Mouse (Mus musculus): ENCODE measurements at regions not wholly inside any gene's neighbourhood (a gene's known extent, or its start where the extent isn't known, plus 50 kb on each side); places are given as distances from the start of the nearest gene placed in this dataset.

GRCm38 (mm10) chr6:103307250-103307580 lies 203.2 kb upstream of the Chl1 start:
- in situ Hi-C loops (cut with MboI, MseI): loop anchor here (5.0 kb wide), 2 partner anchors 375 to 380 kb away; no protein-coding TSS in a partner anchor

DNA sequence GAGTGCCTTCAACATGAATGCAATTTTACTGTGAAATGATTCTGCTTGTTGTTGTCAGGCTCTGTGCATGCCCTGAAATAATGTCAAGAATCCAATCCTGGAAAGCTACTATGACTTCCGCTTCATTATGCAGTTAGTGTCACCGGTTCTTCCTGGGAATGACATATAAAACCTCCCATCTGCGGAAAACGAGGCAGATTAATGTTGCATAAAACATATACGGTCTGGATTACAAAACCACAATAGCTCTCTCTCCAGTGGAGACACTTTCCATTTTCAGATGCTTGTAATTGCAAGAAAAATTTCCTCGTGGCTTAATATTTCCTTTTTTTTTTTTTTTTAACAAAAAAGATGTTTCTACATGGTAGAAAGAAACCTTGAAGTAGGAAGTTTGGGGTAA lies 198.2 kb upstream of the Chl1 start:
- in situ Hi-C loops (cut with MboI, MseI): loop anchor here (10.0 kb wide), 2 partner anchors 183 to 233 kb away; no protein-coding TSS in a partner anchor

DNA sequence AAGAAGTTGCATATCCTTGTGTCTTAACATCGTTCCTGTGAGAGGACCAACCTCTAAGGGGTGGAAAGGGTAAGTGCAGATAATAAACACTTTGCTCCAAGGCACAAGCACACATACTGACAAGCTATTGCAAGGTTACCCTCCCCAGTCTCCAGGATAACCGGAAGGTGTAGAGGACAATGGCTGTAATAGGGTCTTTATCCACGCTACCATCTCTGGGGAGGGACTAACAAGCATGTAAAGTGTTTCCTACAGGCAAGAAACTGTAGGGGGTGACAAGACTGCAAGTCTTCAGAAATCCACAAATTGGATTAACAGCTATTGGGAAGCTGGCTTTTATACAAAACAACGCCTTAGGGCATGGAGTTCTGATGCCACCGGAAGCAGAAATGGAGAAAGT lies 197.5 kb upstream of the Chl1 start:
- in situ Hi-C loops (cut with MboI, MseI): loop anchor here (10.0 kb wide), 2 partner anchors 182 to 232 kb away; no protein-coding TSS in a partner anchor

DNA sequence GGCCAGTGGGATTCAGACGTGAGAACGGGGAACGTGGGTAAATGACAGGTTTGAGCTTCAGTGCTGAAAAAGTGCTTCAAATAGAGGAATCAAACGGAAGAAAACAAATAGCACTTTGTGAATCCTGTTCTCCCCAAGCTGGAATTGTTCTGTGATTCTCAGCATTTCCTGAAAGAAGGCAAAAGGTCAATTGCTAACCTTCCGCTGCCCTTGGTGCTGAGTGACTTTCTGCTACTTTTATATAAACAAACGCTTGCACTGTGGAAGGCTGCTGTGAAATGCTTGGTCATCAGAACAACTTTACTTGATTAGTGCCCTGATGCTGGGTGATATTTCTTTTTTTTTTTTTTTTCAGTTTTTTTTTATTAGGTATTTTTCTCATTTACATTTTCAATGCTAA lies 192.3 kb upstream of the Chl1 start:
- in situ Hi-C loops (cut with MboI, MseI): loop anchor here (10.0 kb wide), 2 partner anchors 177 to 227 kb away; no protein-coding TSS in a partner anchor

- in situ Hi-C loops (cut with MboI, MseI): loop anchor here (10.0 kb wide), 2 partner anchors 176 to 226 kb away; no protein-coding TSS in a partner anchor
Observed at GRCm38 (mm10) chr6:103318677-103319359, 191.6 kb upstream of the Chl1 start.

GRCm38 (mm10) chr6:103319964-103320363 lies 190.4 kb upstream of the Chl1 start:
- in situ Hi-C loops (cut with MboI, MseI): loop anchor here (10.0 kb wide), 2 partner anchors 175 to 225 kb away; no protein-coding TSS in a partner anchor

DNA sequence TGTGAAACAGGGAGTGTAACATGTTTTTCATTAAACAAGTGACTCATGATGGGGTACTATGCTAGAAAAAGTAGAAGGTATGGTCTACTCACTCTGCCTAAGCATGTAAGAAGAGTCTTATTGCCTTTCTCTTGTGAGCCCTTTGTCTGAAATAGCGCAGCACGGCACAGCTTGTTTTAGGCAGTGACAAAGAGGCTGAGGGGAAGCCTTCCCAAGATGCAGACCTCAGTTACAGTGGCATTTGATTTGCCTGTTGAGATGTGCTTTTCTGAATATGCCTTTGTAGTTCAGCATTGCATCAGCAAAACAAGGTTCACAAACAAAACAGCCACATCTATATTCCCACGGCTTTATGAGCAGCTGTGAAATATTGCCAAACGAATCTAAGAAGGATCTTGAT lies 189.8 kb upstream of the Chl1 start:
- in situ Hi-C loops (cut with MboI, MseI): no loop called here

DNA sequence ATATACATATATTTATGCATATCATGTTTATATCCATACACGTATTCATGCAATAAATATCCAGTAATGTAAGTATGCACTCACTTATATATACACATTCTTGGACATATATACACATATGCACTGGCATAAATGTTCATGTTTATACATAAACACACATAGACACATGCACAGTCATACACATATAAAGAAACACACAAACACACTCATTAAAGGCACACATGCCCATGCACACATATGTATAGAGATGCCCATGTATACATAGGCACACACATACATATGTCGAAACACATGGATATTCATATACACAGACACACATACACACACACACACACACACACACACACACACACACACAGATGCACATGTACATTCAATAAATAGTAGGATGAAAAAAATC lies 189.3 kb upstream of the Chl1 start:
- in situ Hi-C loops (cut with MboI, MseI): no loop called here

GRCm38 (mm10) chr6:103322442-103322841 lies 187.9 kb upstream of the Chl1 start:
- in situ Hi-C loops (cut with MboI, MseI): no loop called here

GRCm38 (mm10) chr6:103335683-103336082 lies 174.7 kb upstream of the Chl1 start:
- in situ Hi-C loops (cut with MboI, MseI): no loop called here

DNA sequence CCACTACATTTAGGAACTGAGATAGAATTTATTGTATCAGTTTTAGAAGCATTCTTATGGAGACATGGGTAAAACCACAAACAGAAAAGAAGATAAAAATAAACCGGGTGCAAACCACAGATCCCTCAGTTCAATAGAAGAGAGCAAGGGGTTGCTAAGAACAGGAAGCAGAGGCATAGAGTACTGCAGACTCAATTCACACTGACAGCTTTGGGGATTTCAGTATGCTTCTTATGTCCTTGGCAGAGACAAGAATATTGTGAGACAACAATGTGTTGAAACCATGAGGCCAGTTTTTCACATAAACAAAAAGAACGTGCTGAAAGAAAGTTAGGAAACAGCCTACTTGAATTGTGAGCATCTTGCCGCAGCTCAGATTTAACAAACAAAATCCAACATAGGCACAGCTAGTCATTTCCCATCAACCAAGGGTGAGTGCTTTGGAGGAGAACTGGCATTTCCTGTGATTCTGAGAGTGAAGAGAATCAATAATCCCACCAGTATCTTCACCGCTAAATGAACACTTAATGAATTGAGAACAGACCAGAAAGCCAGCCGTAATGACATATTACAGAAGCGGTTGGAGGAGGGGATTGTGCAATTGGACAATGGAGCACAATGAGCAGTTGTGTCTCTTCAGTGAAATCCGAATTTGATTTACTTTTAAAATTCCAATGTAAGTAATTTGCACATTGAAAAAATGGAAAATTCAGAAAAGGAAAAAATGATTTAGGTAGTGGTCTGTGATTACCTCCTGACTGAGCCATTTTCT lies 170.2 kb upstream of the Chl1 start:
- in situ Hi-C loops (cut with MboI, MseI): no loop called here

GRCm38 (mm10) chr6:103343515-103343914 lies 166.9 kb upstream of the Chl1 start:
- in situ Hi-C loops (cut with MboI, MseI): no loop called here

- in situ Hi-C loops (cut with MboI, MseI): no loop called here
Observed at GRCm38 (mm10) chr6:103344413-103344812, 166.0 kb upstream of the Chl1 start.

DNA sequence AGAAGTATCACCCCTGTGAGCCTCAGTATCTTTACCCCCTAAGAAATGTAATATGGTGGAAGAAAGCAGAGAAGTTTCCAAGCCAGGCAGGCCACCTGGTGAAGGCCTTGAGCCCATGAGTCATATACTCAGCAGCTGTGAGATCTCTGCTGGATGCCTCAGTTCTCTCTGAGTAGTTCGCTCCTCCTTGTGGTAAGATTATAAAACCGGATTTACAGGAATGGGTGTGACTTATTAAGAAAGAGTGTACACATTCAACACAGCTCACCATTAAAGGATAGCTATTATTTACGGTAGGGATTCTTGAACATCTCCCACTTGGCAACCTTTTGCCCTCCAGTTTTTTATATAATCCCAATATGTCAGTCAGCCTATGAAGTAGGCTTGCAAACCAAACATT lies 165.2 kb upstream of the Chl1 start:
- in situ Hi-C loops (cut with MboI, MseI): no loop called here

GRCm38 (mm10) chr6:103352405-103353124 lies 157.8 kb upstream of the Chl1 start:
- in situ Hi-C loops (cut with MboI, MseI): no loop called here

DNA sequence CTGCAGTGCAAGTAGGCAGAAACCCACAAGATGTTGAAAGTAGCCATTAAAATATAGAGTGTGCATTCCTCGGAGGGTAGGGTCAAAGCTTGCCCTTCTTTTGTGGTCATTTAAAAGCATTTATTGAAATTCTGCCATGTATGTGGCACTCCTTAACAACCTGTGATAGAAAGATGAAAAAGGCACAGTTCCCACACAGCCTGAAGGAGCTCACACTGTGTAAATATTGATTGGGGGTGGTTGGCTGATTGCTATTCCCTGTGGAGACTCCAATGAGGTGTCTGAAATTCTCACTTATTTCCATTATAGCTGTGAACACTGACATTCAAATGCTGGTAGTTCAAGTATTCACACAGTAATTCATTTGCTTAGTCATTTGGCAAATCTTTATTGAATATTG lies 157.0 kb upstream of the Chl1 start:
- in situ Hi-C loops (cut with MboI, MseI): no loop called here

- in situ Hi-C loops (cut with MboI, MseI): no loop called here
Observed at GRCm38 (mm10) chr6:103366782-103367491, 143.4 kb upstream of the Chl1 start.

DNA sequence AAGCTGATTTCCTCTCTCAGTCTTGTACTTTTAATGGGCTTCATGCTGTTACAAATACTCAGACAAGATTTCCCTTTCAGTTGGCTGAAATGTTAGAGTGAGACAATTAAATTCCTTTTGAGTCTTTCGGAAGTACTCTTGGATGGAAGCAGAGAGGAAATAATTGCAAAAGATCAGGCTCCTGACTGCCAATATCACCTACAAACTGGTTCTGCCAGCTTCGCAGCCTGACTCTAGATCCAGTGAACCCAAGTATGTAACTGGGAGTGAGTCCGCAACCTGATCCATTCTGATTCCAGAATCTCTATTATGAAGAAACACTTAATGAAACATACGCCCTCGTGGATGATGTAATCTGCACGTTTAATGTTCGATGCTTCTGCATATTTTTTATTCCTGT lies 135.4 kb upstream of the Chl1 start:
- in situ Hi-C loops (cut with MboI, MseI): no loop called here

DNA sequence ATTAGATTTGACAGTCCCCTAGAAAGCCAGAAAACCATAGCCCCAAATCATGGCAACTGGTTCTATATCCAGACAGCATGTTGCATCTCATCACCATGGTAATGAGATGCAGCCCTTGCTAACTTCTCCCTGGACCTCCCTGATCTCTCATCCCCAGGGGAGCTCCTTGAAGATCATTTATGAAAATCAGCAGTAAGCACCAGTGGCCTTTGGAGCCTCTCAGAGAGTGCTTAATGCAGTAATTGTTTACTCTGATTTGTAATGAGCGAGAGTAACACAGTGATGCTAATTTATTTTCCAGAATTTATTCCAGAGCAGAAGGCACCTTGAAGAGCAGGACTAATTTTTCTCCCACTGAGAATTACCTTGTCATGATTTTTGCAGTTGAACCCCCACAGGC lies 133.1 kb upstream of the Chl1 start:
- in situ Hi-C loops (cut with MboI, MseI): no loop called here

DNA sequence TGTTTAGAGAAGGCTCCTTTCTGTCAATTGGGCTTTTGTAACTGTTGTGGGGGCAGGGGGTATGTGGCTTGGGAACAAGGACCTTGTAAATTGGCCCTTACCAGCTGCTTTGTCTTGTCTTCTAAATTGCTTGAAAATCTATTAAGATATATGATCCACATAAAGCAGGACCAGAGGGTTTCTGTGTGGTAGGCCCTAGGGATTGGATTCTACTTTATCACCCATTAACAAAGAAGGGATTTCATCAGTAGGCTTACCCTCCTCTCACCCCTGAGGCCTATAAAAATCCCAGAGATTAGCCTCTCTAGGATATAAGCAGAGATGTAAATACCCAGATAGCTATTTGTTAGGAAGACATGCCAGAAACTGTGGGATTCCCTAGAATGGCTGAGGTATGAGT lies 132.3 kb upstream of the Chl1 start:
- in situ Hi-C loops (cut with MboI, MseI): no loop called here

GRCm38 (mm10) chr6:103381030-103381429 lies 129.4 kb upstream of the Chl1 start:
- in situ Hi-C loops (cut with MboI, MseI): no loop called here

DNA sequence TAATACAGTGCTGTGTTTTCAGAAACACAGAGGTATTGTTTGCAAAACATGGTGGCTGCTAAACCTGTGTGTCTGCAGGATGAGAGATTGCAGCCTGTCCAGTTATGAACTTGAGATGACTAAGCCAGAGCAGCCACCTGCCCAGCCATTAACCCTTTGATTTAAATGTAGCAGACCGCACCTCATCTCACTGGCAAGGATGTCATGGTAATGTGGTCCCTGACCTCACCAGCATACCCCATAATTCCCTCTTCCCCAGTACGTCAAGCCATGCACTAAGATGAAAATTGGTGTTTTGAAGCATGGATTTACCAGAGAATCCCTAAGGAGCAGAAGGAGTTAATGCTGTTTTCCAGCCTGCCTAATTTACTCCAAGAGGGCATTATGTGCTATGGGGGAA lies 128.5 kb upstream of the Chl1 start:
- in situ Hi-C loops (cut with MboI, MseI): no loop called here

All from T-helper 17 cell (primary cell).